Mouse (Mus musculus): ENCODE data around the gene Lpar3.

- TF ChIP-seq FLI1 (IDR thresholded peaks at IDR 0.05; ENCODE audit: low read length) (no peak), GATA1 (IDR thresholded peaks at IDR 0.05; ENCODE audit: borderline replicate concordance, low read length) (no peak)
Observed at GRCm38 (mm10) chr3:146196780-146197743, 23.7 kb upstream of the Lpar3 start.
